Mouse (Mus musculus): Measurements from ENCODE around the gene Tescl. TPM values are rescaled to one million over a fixed set of nuclear protein-coding genes. Genes with fewer than 3 reads are reported as not detected.

Tescl gene
- total RNA-seq, 2 experiments from 2014 or later = not detected

DNA sequence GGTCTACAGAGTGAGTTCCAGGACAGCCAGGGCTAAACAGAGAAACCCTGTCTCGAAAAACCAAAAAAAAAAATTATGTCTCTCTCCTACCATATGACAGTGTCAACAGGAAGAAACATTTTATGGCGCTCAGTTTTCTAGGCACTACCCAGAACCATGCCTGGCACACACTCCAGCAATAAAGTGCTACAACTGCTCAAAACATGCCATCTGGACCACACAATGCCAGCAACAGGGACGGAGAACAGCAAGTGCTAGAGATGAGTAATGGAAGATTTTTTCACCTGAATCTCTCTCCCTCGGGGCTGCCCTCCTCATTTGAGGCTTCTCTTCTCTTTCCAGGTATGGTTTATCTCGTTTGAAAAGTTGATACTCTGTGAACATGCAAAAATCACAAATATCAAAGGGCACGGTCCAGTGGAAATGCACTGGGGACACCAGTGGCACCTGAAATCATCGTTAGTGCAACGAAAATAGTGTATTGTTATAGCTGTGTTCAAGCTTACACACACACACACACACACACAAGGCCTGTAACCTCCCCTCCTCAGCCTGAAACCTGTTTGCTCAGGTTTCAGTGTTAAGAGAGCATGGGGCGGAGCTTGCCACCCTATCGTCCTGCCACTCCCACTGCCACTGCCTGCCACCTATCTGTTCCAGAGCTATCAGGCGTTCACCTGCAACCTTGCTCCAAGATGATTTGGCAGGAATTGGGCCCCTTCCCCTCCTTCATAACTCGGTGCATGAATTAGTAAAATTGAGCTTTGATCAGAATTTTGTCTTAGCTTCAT lies 40.5 kb downstream of the Tescl start:
- no peak for TF ChIP-seq CTCF (IDR thresholded peaks at IDR 0.05)
- intact Hi-C loops (cut with DNase I) = no loop called here
- H3K4me3 ChIP-seq = no peak overlapping the region
- no peak overlapping the region for H3K27ac ChIP-seq
- no peak for DNase-seq

DNA sequence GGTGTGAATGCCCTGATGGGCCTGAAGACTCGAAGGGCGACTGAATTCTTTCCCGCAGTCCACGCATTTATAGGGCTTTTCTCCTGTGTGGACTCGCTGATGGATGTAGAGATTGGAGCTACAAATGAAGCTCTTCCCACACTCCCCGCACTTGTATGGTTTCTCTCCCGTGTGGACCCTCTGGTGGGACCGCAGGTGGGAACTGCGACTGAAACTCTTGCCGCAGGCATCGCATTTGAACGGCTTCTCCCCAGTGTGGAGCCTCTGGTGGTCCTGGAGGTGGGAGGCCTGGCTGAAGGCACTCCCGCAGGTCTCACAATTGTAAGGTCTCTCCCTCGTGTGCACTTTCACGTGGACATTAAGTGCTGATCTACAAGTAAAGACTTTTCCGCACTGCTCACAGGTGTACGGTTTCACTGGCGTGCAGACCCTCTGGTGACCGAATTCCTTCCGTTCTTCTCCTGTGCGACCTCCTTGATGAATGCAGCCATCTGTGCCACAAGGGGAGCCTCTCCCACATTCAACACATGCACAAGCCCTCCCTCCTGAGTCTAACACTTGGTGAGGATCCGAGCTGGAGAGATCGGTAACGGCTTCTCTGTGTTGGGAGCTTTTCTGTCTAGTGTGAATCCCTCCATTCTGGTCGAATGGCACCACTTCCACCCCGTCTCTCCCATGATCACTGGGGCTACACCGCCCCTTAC lies 42.2 kb downstream of the Tescl start:
- Histone ChIP-seq H3K27ac (no peak overlapping the region), H3K4me3 (no peak overlapping the region)
- no peak for TF ChIP-seq CTCF (IDR thresholded peaks at IDR 0.05)
- DNase-seq = no peak
- intact Hi-C loops (cut with DNase I) = no loop called here

DNA sequence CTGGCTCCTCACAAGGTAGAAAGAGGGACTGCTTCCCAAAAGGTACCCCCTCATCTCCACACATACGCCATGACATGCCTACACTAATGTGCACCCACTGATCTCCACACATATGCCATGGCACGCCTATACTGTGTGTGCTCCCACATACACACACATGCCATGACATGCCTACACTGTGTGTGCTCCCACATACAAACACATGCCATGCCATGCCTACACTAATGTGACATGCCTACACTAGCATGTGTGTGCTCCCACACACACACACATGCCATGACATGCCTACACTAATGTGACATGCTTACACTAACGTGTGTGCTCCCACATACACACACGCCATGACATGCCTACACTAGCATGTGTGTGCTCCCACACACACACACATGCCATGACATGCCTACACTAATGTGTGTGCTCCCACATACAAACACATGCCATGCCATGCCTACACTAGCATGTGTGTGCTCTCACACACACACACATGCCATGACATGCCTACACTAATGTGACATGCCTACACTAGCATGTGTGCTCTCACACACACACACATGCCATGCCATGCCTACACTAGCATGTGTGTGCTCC lies 43.5 kb downstream of the Tescl start:
- H3K27ac ChIP-seq = no peak overlapping the region
- no peak overlapping the region for H3K4me3 ChIP-seq
- DNase-seq = no peak
- intact Hi-C loops (cut with DNase I) = no loop called here
- no peak for TF ChIP-seq CTCF (IDR thresholded peaks at IDR 0.05)

DNA sequence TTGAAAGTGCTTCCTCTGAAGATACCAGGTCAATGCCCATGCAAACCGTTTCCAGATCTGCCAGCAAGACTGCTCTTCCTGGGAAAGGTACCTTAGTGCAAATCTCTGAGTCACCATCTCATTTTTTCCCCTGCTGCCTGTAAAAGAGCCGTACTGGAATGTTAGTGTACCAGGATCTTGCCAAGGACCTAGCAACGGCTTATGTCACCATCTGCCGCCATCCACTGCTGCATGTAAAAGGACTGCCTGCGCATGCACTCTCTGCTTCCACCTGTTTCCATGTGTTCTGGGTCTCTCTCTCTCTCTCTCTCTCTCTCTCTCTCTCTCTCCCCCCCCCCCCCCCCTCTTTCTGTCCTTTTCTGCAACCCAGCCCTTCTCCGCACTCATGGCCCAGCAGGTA lies 45.2 kb downstream of the Tescl start:
- no peak for TF ChIP-seq CTCF (IDR thresholded peaks at IDR 0.05)
- intact Hi-C loops (cut with DNase I) = no loop called here
- DNase-seq = no peak

DNA sequence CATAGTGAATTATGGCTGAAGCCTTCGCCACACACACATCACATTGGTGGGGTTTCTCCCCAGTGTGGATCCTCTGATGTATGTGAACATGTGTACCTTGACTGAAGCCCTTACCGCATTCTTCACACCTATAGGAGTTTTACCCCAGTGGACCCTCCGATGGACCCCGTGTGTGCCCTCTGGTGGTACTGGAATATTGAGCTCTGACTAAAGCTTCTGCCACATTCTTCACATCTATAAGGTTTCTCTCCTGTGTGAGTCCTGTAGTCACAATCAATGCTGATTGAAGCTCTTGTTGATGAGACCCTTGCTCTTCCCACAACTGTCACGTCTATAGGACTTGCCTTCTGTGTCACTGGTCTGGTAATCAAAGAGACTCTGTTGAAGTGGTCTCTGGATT lies 46.1 kb downstream of the Tescl start:
- intact Hi-C loops (cut with DNase I) = no loop called here
- H3K27ac ChIP-seq = no peak overlapping the region
- no peak overlapping the region for H3K4me3 ChIP-seq
- DNase-seq = no peak
- TF ChIP-seq CTCF (IDR thresholded peaks at IDR 0.05) = 0 out of 2 replicates have a peak, but pooled peaks have one; percentile 0

More for the DNA sequence above, 45.2 kb downstream of the Tescl start:
- no peak overlapping the region for H3K27ac ChIP-seq
- H3K4me3 ChIP-seq = no peak overlapping the region

DNA sequence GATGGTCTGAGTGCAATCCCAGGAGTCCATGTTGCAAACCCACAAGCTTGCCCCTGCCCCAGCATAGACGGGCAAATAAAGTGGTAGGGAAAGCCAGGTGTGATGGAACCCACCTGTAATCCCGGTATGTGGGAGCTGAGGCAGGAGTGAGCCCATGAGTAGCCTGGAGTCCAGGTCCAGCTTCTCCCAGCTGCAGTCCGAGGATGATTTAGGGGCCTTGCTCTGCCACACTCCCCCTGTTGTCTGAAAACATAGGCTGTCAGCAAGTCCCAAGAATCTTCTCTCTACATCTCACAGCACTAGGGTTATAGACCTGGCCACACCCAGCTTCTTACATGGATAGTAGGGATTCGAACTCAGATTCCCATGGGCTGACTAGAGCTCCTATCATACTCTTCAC lies 46.8 kb downstream of the Tescl start:
- Histone ChIP-seq H3K4me3 (no peak overlapping the region), H3K27ac (no peak overlapping the region)
- intact Hi-C loops (cut with DNase I) = no loop called here
- no peak for TF ChIP-seq CTCF (IDR thresholded peaks at IDR 0.05)
- DNase-seq = no peak

DNA sequence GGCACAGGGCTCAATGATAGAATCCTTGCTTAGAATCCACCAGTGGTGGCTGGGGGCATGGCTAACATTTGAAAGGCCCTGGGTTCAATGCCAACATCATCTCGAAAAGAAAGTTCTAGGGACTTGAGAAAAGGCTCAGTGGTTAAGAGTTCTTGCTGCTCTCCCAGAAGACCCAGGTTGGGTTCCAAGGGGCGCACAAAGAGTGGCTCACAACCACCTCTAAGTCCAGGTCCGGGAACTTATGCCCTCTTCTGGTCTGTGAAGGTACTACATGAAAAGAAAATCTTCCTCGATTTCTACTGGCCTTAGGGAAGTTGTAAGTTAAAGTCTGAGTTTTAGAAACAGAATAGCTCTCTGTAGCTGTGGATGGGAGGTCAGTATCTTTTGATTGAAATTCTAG lies 47.6 kb downstream of the Tescl start:
- Histone ChIP-seq H3K27ac (no peak overlapping the region), H3K4me3 (no peak overlapping the region)
- no peak for DNase-seq
- intact Hi-C loops (cut with DNase I) = no loop called here
- peak; percentile 17; the same call in 1 of the 2 replicates for TF ChIP-seq CTCF (IDR thresholded peaks at IDR 0.05)

Small RNA genes lying within 50 kb of the gene (microRNA-seq; reads per million reads assigned to microRNA genes)
- not detected for gene Gm27592

Other genes starting within 250 kb of the Tescl start
- 1 to 10 TPM; 6.6 to 6.7 TPM for gene Zfp112, start 221.6 kb downstream of the Tescl start, total RNA-seq (2021)
- 1 to 10 TPM; 3.7 to 5.1 TPM for gene Zfp235, start 199.8 kb downstream of the Tescl start, total RNA-seq (2021)
- gene Zfp114, start 158.9 kb downstream of the Tescl start, total RNA-seq (2021) = under 1 TPM in 1 of 2 experiments, not detected in 1; 0.56 TPM
- gene Zfp111, start 122.5 kb downstream of the Tescl start, total RNA-seq (2021) = 1 to 10 TPM; 3.3 to 3.6 TPM
- 1 to 10 TPM; 2.4 TPM for gene Zfp109, start 96.4 kb downstream of the Tescl start, total RNA-seq (2021)
- 1 to 10 TPM; 1.9 to 2.3 TPM for gene Zfp108, start 79.1 kb downstream of the Tescl start, total RNA-seq (2021)
- 1 to 10 TPM; 4.3 to 5.9 TPM for gene Zfp93, start 63.5 kb downstream of the Tescl start, total RNA-seq (2021)
- gene Zfp61, start 32.7 kb downstream of the Tescl start, total RNA-seq (2021) = 1 to 10 TPM; 2.6 to 4.1 TPM
- 1 to 10 TPM; 2.4 to 2.5 TPM for gene Zfp94, start 17.3 kb downstream of the Tescl start, total RNA-seq (2021)
- not detected for gene Lypd5, start 15.3 kb upstream of the Tescl start, total RNA-seq (2021)
- under 1 TPM; 0.25 to 0.64 TPM for gene Kcnn4, start 36.3 kb upstream of the Tescl start, total RNA-seq (2021)
- 10 to 100 TPM in 1 of 2 experiments, 1 to 10 TPM in 1; 9.4 to 10.2 TPM for gene Smg9, start 65.7 kb upstream of the Tescl start, total RNA-seq (2021)
- gene Irgc1, start 118.4 kb upstream of the Tescl start, total RNA-seq (2021) = not detected
- gene Plaur, start 128.5 kb upstream of the Tescl start, total RNA-seq (2021) = 1 to 10 TPM in 1 of 2 experiments, under 1 TPM in 1; 0.89 to 1.3 TPM
- 1 to 10 TPM; 2.4 to 2.8 TPM for gene Cadm4, start 148.1 kb upstream of the Tescl start, total RNA-seq (2021)
- gene Zfp428, start 173.1 kb upstream of the Tescl start, total RNA-seq (2021) = 1 to 10 TPM; 3.5 to 6.5 TPM
- not detected for gene AC161166.1, start 178.5 kb upstream of the Tescl start, total RNA-seq (2021)
- 10 to 100 TPM; 11.5 to 16.1 TPM for gene Irgq, start 196.8 kb upstream of the Tescl start, total RNA-seq (2021)
- gene Pinlyp, start 212.2 kb upstream of the Tescl start, total RNA-seq (2021) = not detected
- gene Xrcc1, start 212.4 kb upstream of the Tescl start, total RNA-seq (2021) = 10 to 100 TPM; 18.3 to 18.5 TPM